In the genomic region with DNA sequence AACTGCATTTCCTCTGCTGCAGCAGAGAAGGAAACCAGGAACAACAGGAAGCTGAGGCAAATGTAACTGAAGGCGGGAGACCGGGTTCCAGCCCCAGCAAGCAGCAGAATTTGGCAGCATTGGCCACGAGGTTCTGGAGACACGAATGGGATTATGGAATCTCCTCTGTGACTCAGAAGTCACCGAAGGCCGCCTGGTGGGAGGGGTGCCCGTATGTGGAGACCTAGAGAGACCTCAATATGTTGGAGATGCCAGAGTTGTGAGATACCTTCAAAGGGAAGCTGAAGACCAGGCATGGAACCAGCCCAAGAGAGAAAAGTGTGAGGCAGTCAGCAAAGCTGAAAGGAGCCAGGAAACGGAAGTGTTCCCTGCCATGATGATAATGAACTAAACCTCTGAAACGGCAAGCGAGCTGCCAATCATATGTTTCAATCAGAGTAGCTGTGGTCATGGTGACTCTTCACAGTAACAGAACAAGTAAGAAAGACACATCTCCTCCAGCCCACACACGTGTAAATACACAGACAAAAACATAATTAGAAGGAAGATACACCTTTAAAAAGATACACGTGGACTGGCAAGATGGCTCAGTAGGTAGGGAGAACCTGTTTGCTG, we compare ENCODE assay signal across 8 mouse cellular contexts. TPM values are rescaled to one million over a fixed set of nuclear protein-coding genes. Genes with fewer than 3 reads are reported as not detected.
DNase-seq lines count a peak whose midpoint lies in the region; ATAC-seq lines count a peak whose summit lies in the region.

No protein-coding gene starts in this region.

- H3K9ac ChIP-seq in heart, embryonic 12.5 days = no peak overlapping the region
- no peak overlapping the region for H3K9ac ChIP-seq in liver, embryonic 13.5 days
- no peak overlapping the region for H3K9ac ChIP-seq in stomach, embryonic 14.5 days (replicated peaks; ENCODE audit: low read depth, low read length)
- H3K9ac ChIP-seq in intestine, embryonic 15.5 days = no peak overlapping the region

- 0 out of 2 replicates have a peak, but pooled peaks cover 3% of the 10 kb centered on the region for H3K9me3 ChIP-seq in heart, embryonic 12.5 days (replicated peaks)
- no peaks in the 10 kb centered on the region for H3K9me3 ChIP-seq in liver, embryonic 13.5 days (replicated peaks)
- no peaks in the 10 kb centered on the region for H3K9me3 ChIP-seq in stomach, embryonic 14.5 days (ENCODE audit: control insufficient read depth, low read depth, low read length)
- H3K9me3 ChIP-seq in intestine, embryonic 15.5 days = no peaks in the 10 kb centered on the region

- no peak for ATAC-seq in heart, embryonic 12.5 days (ENCODE audit: insufficient number of reproducible peaks, low FRiP score)
- ATAC-seq in liver, embryonic 13.5 days (ENCODE audit: low read depth) = no peak
- ATAC-seq in stomach, embryonic 14.5 days (ENCODE audit: insufficient number of reproducible peaks, insufficient read depth, low FRiP score, low read depth) = no peak
- ATAC-seq in intestine, embryonic 15.5 days = no peak

- H3K27ac ChIP-seq in heart, embryonic 12.5 days (ENCODE audit: poor library complexity, severe bottlenecking) = no peak overlapping the region
- no peak overlapping the region for H3K27ac ChIP-seq in liver, embryonic 13.5 days
- H3K27ac ChIP-seq in stomach, embryonic 14.5 days (ENCODE audit: low read length) = no peak overlapping the region
- H3K27ac ChIP-seq in intestine, embryonic 15.5 days = no peak overlapping the region

- no peaks in the 10 kb centered on the region for H3K27me3 ChIP-seq in heart, embryonic 12.5 days (replicated peaks)
- no peaks in the 10 kb centered on the region for H3K27me3 ChIP-seq in liver, embryonic 13.5 days
- no peaks in the 10 kb centered on the region for H3K27me3 ChIP-seq in stomach, embryonic 14.5 days (ENCODE audit: control insufficient read depth, insufficient read depth, low read length)
- no peaks in the 10 kb centered on the region for H3K27me3 ChIP-seq in intestine, embryonic 15.5 days (replicated peaks)

- H3K4me2 ChIP-seq in heart, embryonic 12.5 days = peak overlapping the region; percentile 46
- peak overlapping the region; percentile 75 for H3K4me2 ChIP-seq in liver, embryonic 13.5 days
- H3K4me2 ChIP-seq in stomach, embryonic 14.5 days (replicated peaks; ENCODE audit: low read depth, low read length) = peak overlapping the region; percentile 33; the same call in 1 of the 2 replicates
- H3K4me2 ChIP-seq in intestine, embryonic 15.5 days (replicated peaks) = no peak overlapping the region

- WGBS in heart, embryonic 12.5 days = 47% methylated on average over 12 of the region's 12 CpGs
- 26% methylated on average over 12 of the region's 12 CpGs for WGBS in liver, embryonic 13.5 days (ENCODE audit: insufficient replicate concordance)
- WGBS in stomach, embryonic 14.5 days = 71% methylated on average over 12 of the region's 12 CpGs
- WGBS in intestine, embryonic 15.5 days = 62% methylated on average over 12 of the region's 12 CpGs

- DNase-seq in cerebellum, adult 18-20 months = peak; percentile 29 to 38
- no peak for DNase-seq in cerebellum, adult 8-10 months
- DNase-seq in testis, postnatal 14 days (ENCODE audit: low spot score) = peak; percentile 5
- DNase-seq in testis, postnatal 10 days (ENCODE audit: low spot score) = no peak
- no peak for DNase-seq in liver, embryonic 13.5 days

- H3K4me1 ChIP-seq in heart, embryonic 12.5 days (replicated peaks) = peaks cover 8% of the 10 kb centered on the region; the same call in 1 of the 2 replicates
- H3K4me1 ChIP-seq in liver, embryonic 13.5 days (replicated peaks) = peaks cover 18% of the 10 kb centered on the region
- H3K4me1 ChIP-seq in stomach, embryonic 14.5 days (ENCODE audit: control insufficient read depth, insufficient read depth, low read length) = 0 out of 2 replicates have a peak, but pooled peaks cover 3% of the 10 kb centered on the region
- no peaks in the 10 kb centered on the region for H3K4me1 ChIP-seq in intestine, embryonic 15.5 days (replicated peaks)

- H3K36me3 ChIP-seq in heart, embryonic 12.5 days = 0 out of 2 replicates have a peak, but pooled peaks cover 4% of the 10 kb centered on the region
- H3K36me3 ChIP-seq in liver, embryonic 13.5 days = 0 out of 2 replicates have a peak, but pooled peaks cover 6% of the 10 kb centered on the region
- H3K36me3 ChIP-seq in stomach, embryonic 14.5 days (ENCODE audit: control insufficient read depth, insufficient read depth, low read length) = no peaks in the 10 kb centered on the region
- H3K36me3 ChIP-seq in intestine, embryonic 15.5 days = no peaks in the 10 kb centered on the region

- no peak overlapping the region for H3K4me3 ChIP-seq in heart, embryonic 12.5 days
- 0 out of 2 replicates have a peak overlapping the region, but pooled peaks have one; percentile 77 for H3K4me3 ChIP-seq in liver, embryonic 13.5 days (replicated peaks)
- no peak overlapping the region for H3K4me3 ChIP-seq in stomach, embryonic 14.5 days (ENCODE audit: low read depth, low read length)
- no peak overlapping the region for H3K4me3 ChIP-seq in intestine, embryonic 15.5 days (replicated peaks)

RNA-seq across cellular contexts. Expression of a gene that starts 3.0 kb away (rescaled TPM):
- 136 and 147 TPM in 2 replicates for polyA plus RNA-seq in heart, embryonic 12.5 days (2016; fragmentation: Nextera tagmentation; extraction: Ambion mirVana)
- 51.5 and 62.0 TPM in 2 replicates for polyA plus RNA-seq in liver, embryonic 13.5 days (2015; fragmentation: Nextera tagmentation; extraction: Ambion mirVana)
- 223 and 224 TPM in 2 replicates for polyA plus RNA-seq in stomach, embryonic 14.5 days (2014; fragmentation: Nextera tagmentation; extraction: Ambion mirVana)
- 125 and 146 TPM in 2 replicates for polyA plus RNA-seq in intestine, embryonic 15.5 days (2015; fragmentation: Nextera tagmentation; extraction: Ambion mirVana)

Comparison
In these comparisons a context has a peak if more than half of its experiments do, and no peak if none do; other contexts are left out.
1. DNase-seq: peak in cerebellum, adult 18-20 months (2 of 2) and testis, postnatal 14 days (single experiment); none in cerebellum, adult 8-10 months (single experiment), testis, postnatal 10 days (single experiment) and liver, embryonic 13.5 days (single experiment).